Mouse (Mus musculus): ENCODE measurements around the gene Ms4a4c. TPM values are rescaled to one million over a fixed set of nuclear protein-coding genes. Genes with fewer than 3 reads are reported as not detected.
"Not testable (repeated sequence)": the region's sequence is repeated elsewhere in the genome, so short reads cannot be mapped to it uniquely, and the experiment has no call there.

The Ms4a4c gene
- polyA plus RNA-seq, 1 experiment from 2014 or later, result not detected

DNA sequence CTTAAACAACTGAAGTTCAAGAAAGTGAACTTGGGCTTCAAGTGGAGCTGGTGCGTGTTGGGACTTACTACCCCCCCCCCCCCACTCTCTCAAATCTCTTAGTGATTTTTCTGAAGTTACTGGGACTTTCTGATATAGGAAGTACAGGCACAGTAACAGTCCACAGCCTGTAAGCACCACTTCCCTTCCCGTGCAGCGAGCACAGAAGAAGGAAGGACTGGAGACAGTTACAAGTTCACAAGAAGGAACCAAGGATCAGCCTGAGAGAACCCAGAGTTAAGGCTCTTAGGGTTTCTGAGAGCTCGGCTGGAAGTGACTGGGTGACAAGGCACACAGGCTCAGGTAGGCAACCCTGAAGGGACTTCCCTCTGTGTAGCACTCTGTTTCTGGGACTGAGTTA, 64.6 kb downstream of the Ms4a4c start, which contains the start of gene Ms4a6c:
TSS of gene Ms4a6c (plus strand) at position 152 of the 400 bp plus-strand sequence.
- not testable (repeated sequence) for H3K27ac ChIP-seq (replicated peaks); H3K4me3 ChIP-seq; H3K27me3 ChIP-seq (replicated peaks; ENCODE audit: low read depth, poor library complexity, severe bottlenecking); H3K36me3 ChIP-seq (replicated peaks); H3K9me3 ChIP-seq; H3K4me1 ChIP-seq; DNase-seq (ENCODE audit: low spot score)
- 86% methylated on average over 4 of the region's 4 CpGs for WGBS

Other genes starting within 250 kb of the Ms4a4c start
- not detected in 2 replicates for gene 1700025F22Rik, start 239.4 kb upstream of the Ms4a4c start, polyA plus RNA-seq (2016; fragmentation: Nextera tagmentation; extraction: Ambion mirVana)
- gene Ms4a13, start 208.0 kb upstream of the Ms4a4c start, polyA plus RNA-seq (2016; fragmentation: Nextera tagmentation; extraction: Ambion mirVana), result not detected in 2 replicates
- not detected in 2 replicates for gene Ms4a12, start 172.3 kb upstream of the Ms4a4c start, polyA plus RNA-seq (2016; fragmentation: Nextera tagmentation; extraction: Ambion mirVana)
- not detected in 2 replicates for gene Ms4a1, start 138.5 kb upstream of the Ms4a4c start, polyA plus RNA-seq (2016; fragmentation: Nextera tagmentation; extraction: Ambion mirVana)
- gene Ms4a5, start 120.9 kb upstream of the Ms4a4c start, polyA plus RNA-seq (2016; fragmentation: Nextera tagmentation; extraction: Ambion mirVana), result not detected in 2 replicates
- gene Ms4a14, start 90.3 kb upstream of the Ms4a4c start, polyA plus RNA-seq (2016; fragmentation: Nextera tagmentation; extraction: Ambion mirVana), result not detected in 2 replicates
- gene Ms4a7, start 68.6 kb upstream of the Ms4a4c start, polyA plus RNA-seq (2016; fragmentation: Nextera tagmentation; extraction: Ambion mirVana), result 0.55 TPM in 1 of 2 replicates, not detected in the other
- 0.93 and 1.9 TPM in 2 replicates for gene Ms4a4a, start 29.2 kb upstream of the Ms4a4c start, polyA plus RNA-seq (2016; fragmentation: Nextera tagmentation; extraction: Ambion mirVana)
- not detected in 2 replicates for gene Ms4a4b, start 38.8 kb downstream of the Ms4a4c start, polyA plus RNA-seq (2016; fragmentation: Nextera tagmentation; extraction: Ambion mirVana)
- 1.2 and 1.7 TPM in 2 replicates for gene Ms4a6c, start 64.6 kb downstream of the Ms4a4c start, polyA plus RNA-seq (2016; fragmentation: Nextera tagmentation; extraction: Ambion mirVana)
- not detected in 2 replicates for gene Gm8369, start 81.2 kb downstream of the Ms4a4c start, polyA plus RNA-seq (2016; fragmentation: Nextera tagmentation; extraction: Ambion mirVana)
- gene Ms4a6b, start 111.7 kb downstream of the Ms4a4c start, polyA plus RNA-seq (2016; fragmentation: Nextera tagmentation; extraction: Ambion mirVana), result 1.6 and 1.9 TPM in 2 replicates
- 0.58 and 0.82 TPM in 2 replicates for gene Ms4a4d, start 132.0 kb downstream of the Ms4a4c start, polyA plus RNA-seq (2016; fragmentation: Nextera tagmentation; extraction: Ambion mirVana)
- gene Ms4a6d, start 200.1 kb downstream of the Ms4a4c start, polyA plus RNA-seq (2016; fragmentation: Nextera tagmentation; extraction: Ambion mirVana), result 0.89 and 1.7 TPM in 2 replicates
- gene Ms4a2, start 218.9 kb downstream of the Ms4a4c start, polyA plus RNA-seq (2016; fragmentation: Nextera tagmentation; extraction: Ambion mirVana), result not detected in 2 replicates
- 0.21 and 0.31 TPM in 2 replicates for gene Ms4a3, start 236.1 kb downstream of the Ms4a4c start, polyA plus RNA-seq (2016; fragmentation: Nextera tagmentation; extraction: Ambion mirVana)